Mouse (Mus musculus): ENCODE data around the gene C1qtnf1.

DNA sequence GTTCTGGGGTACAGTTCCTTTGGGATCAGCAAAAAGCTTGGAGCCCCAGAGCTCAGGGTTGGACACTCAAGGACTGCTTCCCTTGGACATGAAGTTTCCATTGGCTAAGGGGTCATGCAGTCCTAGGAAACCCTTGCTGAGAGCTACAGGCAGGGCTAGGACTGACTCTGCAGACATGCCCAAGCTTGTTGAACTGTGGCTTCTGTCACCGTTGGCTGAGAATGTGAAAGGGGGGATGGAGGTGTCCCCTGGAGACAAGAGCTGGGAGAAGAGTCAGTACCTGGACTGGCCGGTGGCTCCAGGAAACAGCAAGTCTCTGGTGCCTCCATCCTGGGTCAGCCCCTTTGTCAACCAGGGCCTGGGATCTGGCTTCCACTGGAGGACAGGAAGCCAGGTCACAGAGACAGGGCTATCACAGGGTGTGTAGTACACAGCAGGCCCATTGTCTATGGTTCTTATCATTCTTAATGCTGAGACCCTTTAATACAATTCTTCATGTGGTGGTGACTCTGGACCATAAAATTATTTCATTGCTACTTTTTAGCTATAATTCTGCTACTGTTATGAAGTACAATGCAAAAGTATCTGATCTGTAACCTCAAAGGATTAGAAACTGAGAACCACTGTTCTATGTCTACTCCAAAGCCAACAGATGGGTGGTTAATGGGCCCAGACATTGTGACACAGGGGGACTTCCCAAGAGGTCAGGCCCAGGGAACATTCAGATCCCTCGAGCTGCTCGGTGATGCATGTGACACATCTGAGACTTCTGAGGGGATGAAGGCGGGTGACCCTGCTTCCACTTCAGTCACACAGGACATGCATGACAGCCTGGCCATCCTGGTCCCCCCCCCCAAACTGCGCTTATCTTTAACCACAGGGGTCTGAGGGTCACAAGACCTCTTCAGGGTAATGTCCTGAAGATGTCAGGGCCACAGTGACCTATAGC is 23.8 kb upstream of the C1qtnf1 start:
- TF ChIP-seq POLR2A (IDR thresholded peaks at IDR 0.05; ENCODE audit: extremely low read depth, insufficient read depth, low read length) = no peak
- TF ChIP-seq CTCF (IDR thresholded peaks at IDR 0.05; ENCODE audit: low read depth, low read length) = no peak

All from liver, adult 2 months (tissue).